Mouse (Mus musculus) spleen, adult 10 weeks (tissue): ENCODE data around the gene Zfp932. TPM values are rescaled to one million over a fixed set of nuclear protein-coding genes. Genes with fewer than 3 reads are reported as not detected.

ENCODE experiments used
- polyA plus RNA-seq: library from polyadenylated mRNA; stranded (reverse); fragments of 350-450 nt; fragmentation: Illumina TruSeq; extraction: RNeasy Lipid Tissue Mini Kit (QIAGEN cat#74804); gene quantifications from one replicate; pipeline ENCODE4 v1.2.3, GENCODE M21; 2015; ENCODE audit warnings: low replicate concordance; ENCODE audit not compliant: insufficient read depth

Zfp932 gene
- polyA plus RNA-seq, result 78.9 TPM

GRCm38 (mm10) chr5:109996026-109996937 is at the start of gene Zfp932:
Zfp932 (plus strand) TSS chr5:109996521.

Other genes starting within 250 kb of the Zfp932 start
- gene 4930522L14Rik, start 244.6 kb upstream of the Zfp932 start, polyA plus RNA-seq, result 17.9 TPM
- 44.0 TPM for gene Gm15446, start 73.1 kb upstream of the Zfp932 start, polyA plus RNA-seq
- gene Gm17655, start 76.0 kb downstream of the Zfp932 start, polyA plus RNA-seq, result 13.7 TPM
- gene Gm35315, start 97.9 kb downstream of the Zfp932 start, polyA plus RNA-seq, result 3.2 TPM
- 0.14 TPM for gene Plcxd1, start 103.4 kb downstream of the Zfp932 start, polyA plus RNA-seq
- gene Gtpbp6, start 111.7 kb downstream of the Zfp932 start, polyA plus RNA-seq, result 7.2 TPM
- gene Zfp605, start 113.6 kb downstream of the Zfp932 start, polyA plus RNA-seq, result 9.9 TPM
- gene Chfr, start 139.3 kb downstream of the Zfp932 start, polyA plus RNA-seq, result 75.2 TPM
- 23.6 TPM for gene Golga3, start 180.2 kb downstream of the Zfp932 start, polyA plus RNA-seq
- gene Ankle2, start 234.5 kb downstream of the Zfp932 start, polyA plus RNA-seq, result 68.9 TPM